Mouse (Mus musculus) liver, embryonic 14.5 days (tissue): Measurements from ENCODE around the gene Fmnl2.

Experiments used
- CTCF ChIP-seq: IDR thresholded peaks from 2 replicates; pipeline ENCODE4 v1.5.1; 2016; ENCODE audit warnings: antibody characterized with exemption, low read depth, control low read depth
- EP300 ChIP-seq: IDR thresholded peaks from 2 replicates; pipeline ENCODE4 v1.6.1; 2016; ENCODE audit warnings: antibody characterized with exemption, low read depth

DNA sequence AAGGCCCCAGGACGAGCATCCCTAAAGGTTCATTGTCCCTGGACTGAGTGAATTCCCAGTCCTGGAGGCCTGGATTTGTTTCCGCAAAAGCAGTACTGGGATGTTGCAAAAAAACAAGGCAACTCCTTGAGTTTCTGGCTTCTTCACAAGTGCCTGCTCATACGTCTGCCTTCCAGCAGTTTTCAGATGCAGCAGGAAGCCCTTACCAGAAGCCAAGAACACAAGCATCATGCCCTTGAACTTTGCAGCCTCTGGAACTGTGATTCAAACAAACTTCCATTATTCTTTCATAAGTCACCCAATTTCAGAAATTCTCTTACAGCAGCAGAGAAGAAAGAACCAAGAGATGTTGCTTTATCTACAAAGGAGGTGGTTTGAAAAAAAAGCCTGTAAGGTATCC is 21.9 kb upstream of the Fmnl2 start:
- TF ChIP-seq CTCF (no peak), EP300 (no peak)
